Mouse (Mus musculus) embryo, embryonic 10 days (tissue): ENCODE measurements around the gene Zfp869.
"Not testable (repeated sequence)": the region's sequence is repeated elsewhere in the genome, so short reads cannot be mapped to it uniquely, and the experiment has no call there.

Experiments used
- DNase-seq: peaks from one replicate; pipeline ENCODE4 v3.0.0-alpha.2; 2015; ENCODE audit warnings: low spot score

Zfp869 gene

DNA sequence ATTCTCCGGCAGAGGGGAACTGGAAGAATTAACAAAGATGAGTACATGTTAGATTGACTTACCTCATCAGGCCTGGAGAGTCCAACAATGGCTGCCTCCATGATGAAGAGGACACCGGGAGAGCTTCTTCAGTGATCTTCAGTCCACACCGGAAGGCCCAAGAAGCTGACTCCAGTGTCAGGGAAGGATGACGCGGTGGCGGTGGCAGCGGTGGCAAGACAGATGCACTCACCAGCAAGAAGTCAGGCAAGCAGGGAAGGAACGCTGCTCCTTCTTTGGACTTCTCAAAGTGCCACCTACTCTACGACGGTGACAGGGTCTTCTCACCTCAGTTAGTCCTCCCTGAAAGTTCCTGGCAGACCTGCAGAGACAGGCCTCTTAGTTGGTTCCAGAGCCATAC is at the start of gene Zfp869:
Zfp869 (minus strand) TSS at position 101 of the 400 bp plus-strand sequence.
- not testable (repeated sequence) for DNase-seq

DNA sequence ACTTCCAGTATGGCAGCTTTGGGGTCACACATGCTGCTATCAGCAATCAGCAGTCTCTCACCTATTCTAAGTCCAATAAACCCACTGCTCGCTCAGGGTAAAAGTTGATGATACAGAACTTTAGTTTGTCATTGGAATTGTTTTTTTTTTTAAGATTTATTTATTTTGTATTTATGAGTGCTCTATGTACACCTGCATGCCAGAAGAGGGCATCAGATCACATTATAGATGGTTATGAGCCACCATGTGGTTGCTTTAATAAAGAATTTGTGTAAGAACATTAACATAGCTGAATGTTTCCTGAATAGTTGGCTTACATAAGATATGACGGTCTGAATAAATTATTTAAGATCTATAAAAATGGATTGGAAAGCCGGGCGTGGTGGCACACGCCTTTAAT is 47.8 kb upstream of the Zfp869 start:
- no peak for DNase-seq

DNA sequence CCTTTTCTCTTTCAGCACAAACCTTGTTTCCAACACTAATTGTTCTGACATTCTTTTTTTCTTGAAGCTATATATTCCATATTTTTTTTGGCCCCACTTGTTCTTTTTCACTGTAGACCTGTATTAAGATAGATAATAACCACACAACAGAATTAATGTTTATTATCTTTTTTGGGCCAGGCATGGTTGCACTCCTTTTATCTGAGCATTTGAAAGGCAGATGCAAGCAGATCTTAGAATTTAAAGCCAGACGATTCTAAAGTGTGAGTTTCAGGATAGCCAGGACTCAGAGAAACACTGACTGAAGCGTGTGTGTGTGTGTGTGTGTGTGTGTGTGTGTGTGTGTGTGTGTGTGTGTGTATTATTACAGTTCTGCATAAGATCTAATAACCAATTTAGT is 41.9 kb upstream of the Zfp869 start:
- no peak for DNase-seq

DNA sequence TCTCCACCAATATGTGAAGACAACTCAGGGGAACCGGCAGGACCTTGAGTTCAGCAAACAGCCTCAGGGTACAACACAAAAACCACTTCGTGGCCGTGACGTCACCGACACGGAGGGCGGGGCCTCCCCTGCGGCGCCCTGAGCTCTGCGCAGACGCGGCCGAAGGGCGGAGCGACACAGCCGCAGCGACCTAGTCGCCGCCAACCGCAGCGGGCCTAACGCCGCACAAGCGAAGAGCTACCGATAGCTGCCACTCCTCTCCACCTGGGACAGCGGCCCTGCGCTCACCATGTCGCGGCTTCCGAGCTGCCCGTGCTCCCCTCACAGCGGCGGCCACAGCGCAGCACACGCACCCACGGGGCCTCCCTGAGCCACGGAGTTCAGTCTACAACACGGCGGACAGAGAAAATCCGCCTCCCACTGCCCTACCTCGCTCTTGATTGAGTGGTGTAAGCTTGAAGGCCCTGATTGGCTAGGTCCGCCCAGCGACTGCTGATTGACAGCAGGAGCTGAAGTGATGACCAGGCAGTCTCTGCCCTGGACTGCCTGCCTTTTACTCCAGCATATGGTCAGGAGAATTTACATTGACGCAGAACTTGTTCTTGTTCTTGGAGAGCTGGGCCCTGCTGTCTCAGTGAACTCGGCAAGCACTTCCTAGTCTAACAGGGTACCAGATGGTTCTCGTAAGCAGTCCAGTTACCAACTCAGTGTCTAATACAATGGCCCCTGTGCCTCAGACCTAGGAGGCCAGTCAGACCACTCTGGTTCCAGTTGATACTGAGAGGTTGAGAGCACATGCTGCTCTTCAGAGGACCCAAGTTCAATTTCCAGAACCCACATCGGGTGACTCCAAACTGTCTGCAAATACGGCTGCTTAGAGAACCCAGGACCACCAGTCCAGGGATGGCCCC is 39.3 kb upstream of the Zfp869 start, which contains the start of gene Zfp963:
Zfp963 (minus strand) TSS at position 427 of the 911 bp plus-strand sequence.
- DNase-seq: peak; percentile 97

DNA sequence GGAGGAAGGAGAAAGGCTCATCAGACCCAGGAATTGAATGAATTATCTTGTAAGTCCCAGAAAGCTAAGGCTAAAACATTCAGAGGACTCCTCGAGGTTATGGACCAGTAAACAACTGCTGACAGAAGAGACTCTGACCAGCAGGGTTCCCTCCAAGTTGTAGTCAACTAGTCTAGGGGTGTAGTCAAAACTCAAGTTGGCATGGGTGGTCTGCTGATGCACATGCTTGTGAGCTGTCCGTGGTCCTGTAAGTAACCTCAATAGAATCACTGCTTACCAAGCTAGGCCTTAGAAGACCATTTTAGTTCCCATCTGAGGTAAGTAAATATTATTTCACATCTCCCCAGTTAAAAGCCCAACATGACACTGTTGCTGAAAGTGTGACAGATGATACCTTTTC is 30.7 kb upstream of the Zfp869 start:
- DNase-seq: peak; percentile 19

DNA sequence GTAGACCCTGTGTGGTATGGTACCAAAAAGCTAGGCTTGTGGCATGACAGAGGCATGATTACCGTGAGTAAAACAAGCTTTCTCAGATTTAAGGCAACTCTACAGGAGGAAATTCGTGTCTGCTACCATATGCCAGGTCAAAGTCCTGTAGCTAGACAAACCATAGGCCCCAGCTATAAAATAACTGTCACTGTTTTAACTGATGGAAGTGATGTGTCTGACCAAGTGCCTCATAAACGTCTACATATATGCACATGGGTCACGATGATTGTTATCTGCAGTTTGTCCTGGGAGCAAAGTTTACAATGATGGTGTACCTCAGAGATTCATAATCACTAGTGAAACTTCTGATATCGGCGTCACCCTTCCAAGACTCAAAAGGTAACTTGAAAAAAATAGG is 30.2 kb upstream of the Zfp869 start:
- no peak for DNase-seq

DNA sequence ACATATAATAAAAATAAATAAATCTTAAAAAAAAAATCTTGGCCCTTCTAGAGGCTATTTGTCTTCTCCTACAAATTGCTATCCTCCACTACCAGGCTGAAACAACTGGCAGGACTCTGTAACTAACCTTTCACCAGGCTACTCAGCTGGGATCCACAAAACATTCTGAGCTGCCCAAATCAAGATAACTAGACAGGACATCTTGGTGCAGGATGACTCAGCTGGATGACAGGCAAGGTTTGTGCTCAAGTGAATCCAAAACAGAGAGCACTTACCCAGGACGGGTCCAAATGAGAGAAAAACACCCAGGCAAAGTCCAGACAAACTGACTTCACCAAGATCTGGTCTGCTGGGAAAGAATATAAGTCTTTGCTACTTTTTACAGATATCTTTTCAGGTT is 25.0 kb upstream of the Zfp869 start:
- DNase-seq: no peak

DNA sequence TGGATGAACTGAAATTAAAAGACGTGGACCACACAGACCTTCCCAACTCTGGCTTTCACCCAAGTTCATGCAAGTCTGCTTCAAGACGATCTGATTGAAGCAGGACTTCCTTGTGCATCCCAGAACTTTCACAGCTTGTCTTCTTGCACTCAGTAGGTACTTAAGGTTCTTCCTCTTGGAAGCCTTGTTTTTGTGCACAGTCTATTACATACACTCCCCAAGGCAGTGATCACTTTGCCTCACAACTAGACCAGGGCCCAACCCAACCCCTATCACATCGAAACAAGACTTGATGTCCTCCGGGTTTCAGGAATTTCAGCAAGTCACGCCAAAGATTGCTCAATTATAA is 6.7 kb upstream of the Zfp869 start:
- DNase-seq: no peak

DNA sequence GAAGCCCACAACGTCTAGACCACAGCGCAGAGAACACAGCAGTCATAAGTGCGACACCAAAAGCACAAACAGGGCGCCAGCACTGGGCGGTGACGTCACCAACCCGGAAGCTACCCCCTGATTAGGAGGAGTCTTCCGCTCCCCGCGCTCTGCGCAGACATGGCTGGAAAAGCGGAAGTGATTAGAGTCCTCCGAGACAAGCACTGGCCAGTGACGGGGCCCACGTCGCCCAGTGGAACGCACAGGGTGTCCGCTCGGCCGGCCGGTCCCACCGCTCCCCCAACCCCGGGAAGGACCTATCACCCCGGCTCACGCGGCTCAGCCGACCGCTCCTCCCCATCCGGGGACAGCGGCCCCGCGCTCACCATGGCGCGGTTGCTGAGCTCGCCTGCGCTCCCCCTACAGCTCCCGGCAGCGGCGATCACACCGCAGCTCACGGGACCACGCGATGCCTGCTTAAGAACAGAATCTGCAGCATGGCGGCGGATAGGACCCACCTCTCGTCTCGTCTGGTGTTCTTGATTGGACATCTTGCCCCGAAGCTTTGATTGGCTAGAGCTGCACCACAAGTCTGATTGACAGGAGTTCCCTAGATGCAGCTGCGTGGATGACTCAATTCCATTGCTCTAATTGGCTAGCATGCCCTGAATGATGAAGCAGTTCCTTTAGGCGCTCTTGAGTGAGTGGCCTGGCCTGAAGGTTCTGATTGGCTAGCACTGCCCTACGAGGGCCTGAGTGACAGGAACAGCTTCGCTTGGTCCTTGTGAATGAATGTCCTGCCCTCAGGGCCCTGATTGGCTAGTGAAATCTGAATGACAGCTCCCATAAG is 6.1 kb upstream of the Zfp869 start:
- peak; percentile 99 for DNase-seq

DNA sequence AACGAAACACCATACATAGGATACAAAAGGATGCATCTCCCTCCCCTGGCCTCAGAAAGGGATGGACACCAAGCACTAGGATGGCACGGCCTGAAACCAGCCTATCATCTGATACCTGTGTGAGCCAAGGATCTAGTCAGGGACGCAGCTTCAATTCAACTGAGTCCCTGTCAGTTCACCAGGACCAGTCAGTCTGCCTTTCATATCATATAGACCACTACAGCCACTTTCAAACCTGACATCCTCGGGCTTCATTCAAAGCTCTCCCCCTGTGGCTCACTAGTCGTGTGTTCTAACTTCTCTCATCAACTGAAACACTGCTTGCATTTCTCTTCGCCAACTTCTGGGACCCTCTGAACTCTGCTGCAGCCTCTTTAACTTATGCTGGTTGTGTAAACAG is 4.8 kb upstream of the Zfp869 start:
- DNase-seq: no peak

DNA sequence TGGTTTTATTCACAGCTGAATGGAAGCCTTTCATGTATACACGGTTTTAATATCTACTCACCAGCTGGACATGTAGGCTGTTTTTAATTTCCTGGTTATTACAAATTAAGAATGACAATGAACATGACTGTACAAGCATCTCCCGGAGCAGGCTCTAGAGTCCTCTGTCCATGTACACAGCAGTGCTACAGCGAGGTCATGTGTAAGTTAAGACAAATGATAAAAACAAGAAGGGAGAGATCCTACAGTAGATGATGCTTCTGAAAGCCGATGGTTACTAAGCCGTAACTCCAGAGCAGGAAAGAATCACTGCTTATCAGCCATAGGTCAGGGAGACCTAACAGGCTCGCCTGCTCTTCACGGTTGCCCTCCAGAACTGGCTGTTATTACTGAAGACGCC is 3.0 kb upstream of the Zfp869 start:
- DNase-seq: no peak

DNA sequence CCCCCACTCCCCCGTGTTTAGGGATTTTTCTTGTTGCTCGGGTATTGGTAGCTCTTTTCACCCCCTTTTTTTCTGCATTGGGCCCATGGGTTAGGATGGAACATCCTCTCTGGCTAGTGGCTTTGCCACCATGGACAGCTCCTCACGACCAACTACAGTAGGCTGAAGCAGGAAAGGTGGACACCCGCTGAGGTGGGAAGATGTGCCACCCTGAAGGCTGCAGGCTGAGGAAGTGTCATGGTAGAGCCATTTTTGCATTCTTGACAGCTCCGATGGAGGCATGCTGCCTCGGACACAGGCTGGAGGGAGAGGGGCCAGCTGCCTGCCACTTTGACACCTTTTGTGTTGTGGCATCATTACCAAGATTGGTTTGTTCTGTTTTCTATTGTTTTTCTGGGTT is 8.7 kb downstream of the Zfp869 start:
- DNase-seq: no peak

DNA sequence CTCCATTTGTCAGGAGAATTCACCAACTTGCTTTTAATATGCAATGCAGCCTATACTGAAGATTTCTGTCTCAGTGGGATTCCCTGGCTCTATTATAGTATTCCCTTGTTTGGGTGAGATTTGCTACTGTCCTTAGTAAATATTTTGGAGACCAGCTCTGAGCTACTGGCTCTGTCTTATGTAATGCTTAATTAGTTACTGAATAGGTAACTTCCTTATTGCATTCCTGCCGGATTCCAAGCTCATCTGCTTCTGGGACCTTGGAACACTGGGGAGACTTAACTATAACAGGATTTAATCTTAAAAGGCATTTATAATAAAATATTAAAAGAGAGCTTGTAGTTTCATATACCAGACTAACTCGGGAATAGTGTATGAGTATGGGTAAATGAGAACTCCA is 45.5 kb downstream of the Zfp869 start:
- not testable (repeated sequence) for DNase-seq

DNA sequence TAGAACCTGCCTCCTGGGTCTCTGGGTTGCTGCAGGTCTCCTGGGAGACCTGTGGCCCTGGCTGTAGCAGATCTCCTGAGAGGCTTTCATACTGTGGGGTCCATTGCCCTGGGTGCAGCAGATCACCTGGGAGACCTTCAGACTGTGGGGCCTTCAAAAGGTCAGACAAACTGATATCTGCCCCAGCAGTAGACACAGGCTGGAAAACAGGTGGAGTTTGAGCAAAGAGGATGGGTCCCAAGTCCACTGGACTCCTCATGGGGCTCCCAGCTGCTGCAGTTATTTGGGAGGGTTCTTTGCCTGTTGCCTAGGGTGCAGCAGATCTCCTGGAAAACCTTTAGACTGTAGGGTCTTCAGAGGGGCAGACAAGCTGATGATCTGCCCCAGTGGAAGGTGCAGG is 49.2 kb downstream of the Zfp869 start:
- DNase-seq: no peak
